Mouse (Mus musculus): ENCODE data around the gene Irx2.

The Irx2 gene

GRCm38 (mm10) chr13:72628462-72628916 is at the start of gene Irx2:
TSS of gene Irx2 (plus strand) at chr13:72628820.
- no peak for DNase-seq (ENCODE audit: low spot score in 2 of 2)

GRCm38 (mm10) chr13:72581276-72581675 is 47.3 kb upstream of the Irx2 start:
- DNase-seq (ENCODE audit: low spot score in 2 of 2): no peak

- no peak for DNase-seq (ENCODE audit: low spot score in 2 of 2)
These were observed 36.1 kb upstream of the Irx2 start for GRCm38 (mm10) chr13:72592526-72592925.

GRCm38 (mm10) chr13:72593310-72593709 is 35.3 kb upstream of the Irx2 start:
- DNase-seq (ENCODE audit: low spot score in 2 of 2): no peak

GRCm38 (mm10) chr13:72593710-72594111 is 34.9 kb upstream of the Irx2 start:
- no peak for DNase-seq (ENCODE audit: low spot score in 2 of 2)

GRCm38 (mm10) chr13:72599254-72599653 is 29.4 kb upstream of the Irx2 start:
- no peak for DNase-seq (ENCODE audit: low spot score in 2 of 2)

GRCm38 (mm10) chr13:72608706-72609105 is 19.9 kb upstream of the Irx2 start:
- no peak for DNase-seq (ENCODE audit: low spot score in 2 of 2)

GRCm38 (mm10) chr13:72610277-72610676 is 18.3 kb upstream of the Irx2 start:
- no peak for DNase-seq (ENCODE audit: low spot score in 2 of 2)

- no peak for DNase-seq (ENCODE audit: low spot score in 2 of 2)
These were observed 4.4 kb upstream of the Irx2 start for GRCm38 (mm10) chr13:72623926-72624846.

- no peak for DNase-seq (ENCODE audit: low spot score in 2 of 2)
These were observed 3.8 kb upstream of the Irx2 start for GRCm38 (mm10) chr13:72624847-72625170.

- no peak for DNase-seq (ENCODE audit: low spot score in 2 of 2)
These were observed 3.2 kb upstream of the Irx2 start for GRCm38 (mm10) chr13:72625236-72625950.

- no peak for DNase-seq (ENCODE audit: low spot score in 2 of 2)
These were observed 964 bp upstream of the Irx2 start for GRCm38 (mm10) chr13:72627391-72628321.

GRCm38 (mm10) chr13:72628935-72629631 is 463 bp downstream of the Irx2 start:
- DNase-seq (ENCODE audit: low spot score in 2 of 2): no peak

- no peak for DNase-seq (ENCODE audit: low spot score in 2 of 2)
These were observed 1.2 kb downstream of the Irx2 start for GRCm38 (mm10) chr13:72629806-72630205.

GRCm38 (mm10) chr13:72630501-72631372 is 2.1 kb downstream of the Irx2 start:
- no peak for DNase-seq (ENCODE audit: low spot score in 2 of 2)

GRCm38 (mm10) chr13:72631373-72632021 is 2.9 kb downstream of the Irx2 start:
- no peak for DNase-seq (ENCODE audit: low spot score in 2 of 2)

- DNase-seq (ENCODE audit: low spot score in 2 of 2): no peak
These were observed 3.7 kb downstream of the Irx2 start for GRCm38 (mm10) chr13:72632361-72632760.

GRCm38 (mm10) chr13:72633097-72633496 is 4.5 kb downstream of the Irx2 start:
- no peak for DNase-seq (ENCODE audit: low spot score in 2 of 2)

- DNase-seq (ENCODE audit: low spot score in 2 of 2): no peak
These were observed 6.2 kb downstream of the Irx2 start for GRCm38 (mm10) chr13:72634752-72635315.

Measured in frontal cortex, postnatal 25 days (tissue).